Mouse (Mus musculus) brain, embryonic 14.5 days (tissue): ENCODE results near the gene Hist1h2ah.

Source experiments
- CTCF ChIP-seq: fragments of 200-500 bp; IDR thresholded peaks from 2 replicates; pipeline ENCODE4 v1.5.1; 2012; ENCODE audit warnings: inconsistent platforms, mild to moderate bottlenecking, moderate library complexity, borderline replicate concordance; ENCODE audit not compliant: insufficient read depth, insufficient read length; ENCODE audit errors: extremely low read depth
- POLR2A ChIP-seq: fragments of 200-500 bp; IDR thresholded peaks from 2 replicates; pipeline ENCODE4 v1.6.1; 2012; ENCODE audit warnings: mild to moderate bottlenecking, inconsistent platforms, borderline replicate concordance; ENCODE audit not compliant: poor library complexity, insufficient read depth, insufficient read length, severe bottlenecking; ENCODE audit errors: extremely low read depth

- TF ChIP-seq CTCF (no peak), POLR2A (no peak)
These were observed 9.2 kb upstream of the Hist1h2ah start for GRCm38 (mm10) chr13:22044432-22045155.
